Mouse (Mus musculus) kidney, embryonic 14.5 days (tissue): ENCODE data around the gene Dmrtc2. TPM values are rescaled to one million over a fixed set of nuclear protein-coding genes. Genes with fewer than 3 reads are reported as not detected.
A peak's percentile ranks its signal among the peaks of the same experiment; 100 is the strongest.
"Not testable (repeated sequence)": the region's sequence is repeated elsewhere in the genome, so short reads cannot be mapped to it uniquely, and the experiment has no call there.

Experiments
- ATAC-seq: fragments of 200-750 bp; cut with Nextera tagmentation; 2 replicates; pipeline ENCODE4 v1.8.0; 2017; ENCODE audit warnings: moderate number of reproducible peaks, mild to moderate bottlenecking, moderate TSS enrichment, moderate library complexity; ENCODE audit not compliant: low FRiP score, low TSS enrichment
- H3K27ac ChIP-seq: fragments of 300-500 bp; sonication (generic); 2 replicates; pipeline ENCODE4 v1.5.1; 2014; ENCODE audit warnings: low read depth, mild to moderate bottlenecking, low read length, moderate library complexity, mixed read lengths
- H3K27me3 ChIP-seq: fragments of 300-500 bp; sonication (generic); 2 replicates; pipeline ENCODE4 v1.6.1; 2014; ENCODE audit warnings: mild to moderate bottlenecking, low read length; ENCODE audit not compliant: control insufficient read depth, insufficient read depth
- H3K36me3 ChIP-seq: fragments of 300-500 bp; sonication (generic); 2 replicates; pipeline ENCODE4 v1.6.1; 2014; ENCODE audit warnings: low read length, mixed read lengths; ENCODE audit not compliant: control insufficient read depth, insufficient read depth
- H3K4me1 ChIP-seq: fragments of 300-500 bp; sonication (generic); 2 replicates; pipeline ENCODE4 v1.6.1; 2014; ENCODE audit warnings: low read length, mixed read lengths; ENCODE audit not compliant: control insufficient read depth, insufficient read depth
- H3K4me2 ChIP-seq: fragments of 300-500 bp; sonication (generic); replicated peaks from 2 replicates; pipeline ENCODE4 v1.6.1; 2014; ENCODE audit warnings: low read depth, mild to moderate bottlenecking, low read length
- H3K4me3 ChIP-seq: fragments of 300-500 bp; sonication (generic); 2 replicates; pipeline ENCODE4 v1.5.1; 2014; ENCODE audit warnings: mild to moderate bottlenecking, low read length
- H3K9ac ChIP-seq: fragments of 300-500 bp; sonication (generic); 2 replicates; pipeline ENCODE4 v1.6.1; 2014; ENCODE audit warnings: low read depth, mild to moderate bottlenecking, low read length, moderate library complexity
- H3K9me3 ChIP-seq: fragments of 300-500 bp; sonication (generic); 2 replicates; pipeline ENCODE4 v1.6.1; 2016; ENCODE audit warnings: low read length; ENCODE audit not compliant: control insufficient read depth
- WGBS: fragments of 180-500 bp; shearing (Covaris S2); extraction: QIAGEN DNeasy Blood & Tissue Kit; methylation state at CpG from one replicate; pipeline ENCODE4 v1.1.7; 2014; 5-methylcytosine and 5-hydroxymethylcytosine counted together
- polyA plus RNA-seq: library from polyadenylated mRNA; unstranded; fragments of >200 nt; fragmentation: Nextera tagmentation; extraction: Ambion mirVana; gene quantifications from 2 replicates; pipeline ENCODE4 v1.2.1, GENCODE M21; 2014

Dmrtc2 gene
- polyA plus RNA-seq, 1 experiment from 2014 or later, result not detected

DNA sequence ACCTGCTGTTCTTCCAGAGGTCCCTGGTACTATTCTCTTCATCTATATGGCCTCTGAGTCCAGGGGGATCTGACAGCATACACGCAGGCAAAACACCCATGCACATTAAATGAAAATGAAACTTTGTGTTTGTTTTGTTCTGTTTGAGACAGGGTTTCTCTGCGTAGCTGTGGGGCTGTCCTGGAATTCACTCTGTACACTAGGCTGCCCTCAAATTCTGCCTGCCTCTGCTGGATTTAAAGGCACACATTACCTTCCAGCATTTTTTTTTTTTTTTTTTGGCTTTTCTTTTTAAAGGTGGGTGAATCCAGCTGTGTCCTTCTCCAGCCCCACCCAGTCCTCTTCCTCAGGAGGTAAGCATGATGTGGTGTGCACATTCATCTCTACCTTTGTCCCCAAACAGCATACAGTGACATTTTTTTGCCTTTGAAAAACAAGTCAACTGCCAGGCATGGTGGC is 22.3 kb downstream of the Dmrtc2 start:
- H3K4me1 ChIP-seq, result peaks cover 13% of the 10 kb centered on the region
- no peak overlapping the region for H3K27ac ChIP-seq
- 72% methylated on average over 2 of the region's 2 CpGs for WGBS
- H3K27me3 ChIP-seq, result no peaks in the 10 kb centered on the region
- no peak overlapping the region for H3K9ac ChIP-seq
- no peak for ATAC-seq
- peaks cover 42% of the 10 kb centered on the region for H3K36me3 ChIP-seq
- no peak overlapping the region for H3K4me2 ChIP-seq
- no peaks in the 10 kb centered on the region for H3K9me3 ChIP-seq
- no peak overlapping the region for H3K4me3 ChIP-seq

DNA sequence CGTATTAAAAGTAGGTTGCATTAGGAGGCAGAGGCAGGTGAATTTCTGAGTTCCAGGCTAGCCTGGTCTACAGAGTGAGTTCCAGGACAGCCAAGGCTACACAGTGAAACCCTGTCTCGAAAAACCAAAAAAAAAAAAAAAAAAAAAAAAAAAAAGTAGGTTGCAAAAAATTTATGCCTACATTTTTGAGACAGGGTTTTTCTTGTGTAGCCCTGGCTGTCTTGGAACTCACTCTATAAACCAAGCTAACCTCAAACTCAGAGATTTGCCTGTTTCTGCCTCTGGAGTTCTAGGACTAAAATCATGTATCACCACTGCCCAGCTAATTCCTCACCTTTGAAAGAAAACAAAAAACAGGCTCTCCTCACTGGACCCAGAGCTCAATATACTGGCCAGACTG is 25.9 kb downstream of the Dmrtc2 start:
- H3K4me3 ChIP-seq, H3K27me3 ChIP-seq, H3K36me3 ChIP-seq, H3K9ac ChIP-seq, ATAC-seq, H3K4me1 ChIP-seq, H3K27ac ChIP-seq, H3K9me3 ChIP-seq, H3K4me2 ChIP-seq: not testable (repeated sequence)
- WGBS, result 88% methylated on average over 2 of the region's 2 CpGs

DNA sequence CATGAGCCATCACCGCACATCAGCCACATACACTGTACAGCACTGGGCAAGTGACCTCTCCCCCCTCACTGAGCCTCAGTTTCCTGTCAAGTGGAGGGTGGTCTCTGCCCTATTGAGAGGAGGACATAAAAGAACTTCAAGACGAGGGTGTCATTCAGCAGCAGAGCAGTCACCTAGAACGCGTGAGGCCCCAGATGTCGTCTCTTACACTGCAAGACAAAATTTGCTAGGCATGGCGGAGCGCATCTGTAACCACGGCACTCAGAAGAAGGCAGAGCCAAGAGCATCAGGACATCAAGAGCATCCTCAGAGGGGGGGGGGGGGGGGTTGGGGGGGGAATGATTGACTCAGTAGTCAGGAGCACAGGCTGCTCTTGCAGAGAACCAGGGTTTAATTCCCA is 26.4 kb downstream of the Dmrtc2 start:
- no peaks in the 10 kb centered on the region for H3K27me3 ChIP-seq
- no peak overlapping the region for H3K27ac ChIP-seq
- ATAC-seq, result no peak; the same call in 1 of the 2 replicates
- no peaks in the 10 kb centered on the region for H3K4me1 ChIP-seq
- H3K4me3 ChIP-seq, result no peak overlapping the region
- no peak overlapping the region for H3K4me2 ChIP-seq
- WGBS, result 53% methylated on average over 8 of the region's 8 CpGs
- peaks cover 1% of the 10 kb centered on the region; the same call in 1 of the 2 replicates for H3K36me3 ChIP-seq
- no peaks in the 10 kb centered on the region for H3K9me3 ChIP-seq
- no peak overlapping the region for H3K9ac ChIP-seq

DNA sequence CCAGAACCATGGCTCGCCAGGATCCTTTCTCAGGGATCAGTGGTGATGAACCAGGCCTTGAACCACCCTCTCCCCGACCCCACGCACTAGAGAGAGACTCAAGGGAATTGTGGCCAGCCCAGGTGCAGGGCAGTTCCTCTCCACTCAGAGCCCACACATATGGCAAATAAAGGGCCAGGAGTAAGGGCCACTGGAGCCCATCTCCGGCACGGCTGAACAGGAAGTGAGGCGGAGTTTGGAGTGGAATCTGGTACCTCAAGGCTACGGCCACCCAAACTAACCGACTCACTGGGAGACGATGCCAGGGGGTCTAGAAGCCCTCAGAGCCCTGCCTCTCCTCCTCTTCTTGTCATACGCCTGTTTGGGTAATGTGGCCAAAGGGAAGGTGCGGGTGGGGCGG is 27.4 kb downstream of the Dmrtc2 start, which contains the start of gene Cd79a:
Cd79a (plus strand) TSS at position 158 of the 400 bp plus-strand sequence.
- Histone ChIP-seq H3K36me3 (no peaks in the 10 kb centered on the region), H3K27me3 (no peaks in the 10 kb centered on the region), H3K9me3 (no peaks in the 10 kb centered on the region), H3K4me2 (no peak within 1 kb of the TSS), H3K9ac (no peak within 1 kb of the TSS), H3K27ac (no peak within 1 kb of the TSS), H3K4me3 (no peak within 1 kb of the TSS), H3K4me1 (0 out of 2 replicates have a peak, but pooled peaks cover 4% of the 10 kb centered on the region)
- WGBS, result 58% methylated on average over 12 of the region's 12 CpGs
- no peak for ATAC-seq

DNA sequence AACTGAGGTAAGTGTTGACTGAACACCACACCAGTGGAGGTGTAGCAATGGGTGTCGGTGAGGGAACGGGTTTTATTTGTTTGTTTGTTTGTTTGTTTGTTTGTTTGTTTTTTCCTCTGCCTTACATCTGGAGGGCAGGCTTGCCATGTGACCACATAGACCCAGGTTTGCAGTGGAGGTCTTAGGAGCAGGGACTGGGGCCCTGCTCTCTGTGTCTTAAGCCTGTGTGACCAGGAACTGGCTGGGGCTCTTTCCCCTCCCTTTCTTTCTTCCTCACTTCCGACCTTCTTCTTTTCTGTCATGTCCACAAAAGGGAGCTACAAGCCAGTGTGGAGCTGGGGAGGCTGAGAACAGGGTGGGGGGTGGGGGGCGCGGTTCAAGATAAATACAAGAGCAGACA is 28.1 kb downstream of the Dmrtc2 start:
- Histone ChIP-seq H3K4me1 (0 out of 2 replicates have a peak, but pooled peaks cover 7% of the 10 kb centered on the region), H3K27ac (no peak overlapping the region), H3K27me3 (no peaks in the 10 kb centered on the region), H3K9ac (no peak overlapping the region), H3K9me3 (no peaks in the 10 kb centered on the region), H3K4me3 (no peak overlapping the region), H3K4me2 (no peak overlapping the region), H3K36me3 (no peaks in the 10 kb centered on the region)
- no peak for ATAC-seq
- 75% methylated on average over 5 of the region's 5 CpGs for WGBS

DNA sequence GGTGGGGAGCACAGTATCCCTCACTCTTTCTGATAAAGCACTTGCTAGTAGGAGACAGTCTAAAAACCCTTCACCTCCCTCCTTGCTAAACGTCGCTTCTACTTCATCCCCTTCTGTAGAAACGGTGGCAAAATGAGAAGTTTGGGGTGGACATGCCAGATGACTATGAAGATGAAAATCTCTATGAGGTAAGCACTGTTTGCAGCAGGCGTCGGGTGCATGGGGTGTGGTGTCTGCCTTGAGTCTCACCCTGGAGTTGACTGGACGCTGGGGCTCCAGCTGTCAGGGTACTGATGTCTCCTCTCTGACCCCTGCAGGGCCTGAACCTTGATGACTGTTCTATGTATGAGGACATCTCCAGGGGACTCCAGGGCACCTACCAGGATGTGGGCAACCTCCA is 31.3 kb downstream of the Dmrtc2 start:
- H3K9ac ChIP-seq, result no peak overlapping the region
- 74% methylated on average over 6 of the region's 6 CpGs for WGBS
- H3K27ac ChIP-seq, result no peak overlapping the region
- no peaks in the 10 kb centered on the region for H3K9me3 ChIP-seq
- H3K4me2 ChIP-seq, result no peak overlapping the region
- no peaks in the 10 kb centered on the region for H3K36me3 ChIP-seq
- no peaks in the 10 kb centered on the region for H3K27me3 ChIP-seq
- ATAC-seq, result no peak
- H3K4me3 ChIP-seq, result no peak overlapping the region
- H3K4me1 ChIP-seq, result peaks cover 12% of the 10 kb centered on the region; the same call in 1 of the 2 replicates

DNA sequence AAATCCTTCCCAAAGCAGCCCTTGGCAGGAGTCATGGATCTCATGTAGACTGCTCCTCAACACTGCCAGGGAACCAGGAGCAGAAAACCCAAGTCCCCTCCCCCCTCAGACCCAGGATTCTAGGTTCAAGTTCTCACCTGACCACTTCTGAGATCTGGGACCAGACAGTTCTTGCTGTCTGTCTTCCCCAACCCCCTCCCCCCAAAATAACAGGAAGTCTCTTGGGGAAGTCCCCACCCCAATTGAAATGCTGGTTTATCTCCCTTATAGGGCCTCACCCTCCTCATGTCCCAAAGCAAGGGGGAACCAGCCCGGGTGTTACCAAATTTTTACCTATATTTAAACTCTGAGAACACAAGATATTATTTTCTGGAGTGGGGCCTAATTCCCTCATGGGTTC is 32.0 kb downstream of the Dmrtc2 start:
- Histone ChIP-seq H3K4me2 (peak overlapping the region; percentile 55; the same call in 1 of the 2 replicates), H3K27ac (no peak overlapping the region; the same call in 1 of the 2 replicates), H3K36me3 (no peaks in the 10 kb centered on the region), H3K4me3 (no peak overlapping the region), H3K9ac (no peak overlapping the region), H3K27me3 (no peaks in the 10 kb centered on the region), H3K9me3 (no peaks in the 10 kb centered on the region), H3K4me1 (peaks cover 17% of the 10 kb centered on the region)
- 60% methylated on average over 1 of the region's 1 CpGs for WGBS
- ATAC-seq, result no peak

DNA sequence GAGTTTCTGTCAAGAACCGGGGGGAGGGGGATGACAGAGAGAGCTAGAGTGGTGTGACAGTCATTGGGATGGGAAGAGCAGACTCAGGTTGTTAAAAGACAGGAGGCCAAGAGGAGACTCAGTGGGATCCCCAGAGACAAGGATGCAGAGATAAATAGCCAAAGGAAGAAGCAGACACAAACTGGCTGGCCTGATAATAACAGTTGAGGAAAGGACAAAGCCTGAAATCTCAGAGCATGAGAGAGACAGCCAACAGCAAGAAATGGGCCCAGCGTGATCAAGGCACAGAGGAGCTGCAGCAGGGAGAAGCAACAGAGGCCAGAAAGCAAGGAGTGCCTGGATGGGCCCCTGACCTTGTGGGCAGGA is 32.4 kb downstream of the Dmrtc2 start:
- Histone ChIP-seq H3K4me3 (peak overlapping the region; percentile 73), H3K27me3 (no peaks in the 10 kb centered on the region), H3K36me3 (no peaks in the 10 kb centered on the region), H3K4me1 (peaks cover 21% of the 10 kb centered on the region), H3K9ac (peak overlapping the region; percentile 84; the same call in 1 of the 2 replicates), H3K27ac (peak overlapping the region; percentile 88), H3K9me3 (no peaks in the 10 kb centered on the region), H3K4me2 (peak overlapping the region; percentile 55)
- ATAC-seq, result no peak
- WGBS, result 47% methylated on average over 2 of the region's 2 CpGs

DNA sequence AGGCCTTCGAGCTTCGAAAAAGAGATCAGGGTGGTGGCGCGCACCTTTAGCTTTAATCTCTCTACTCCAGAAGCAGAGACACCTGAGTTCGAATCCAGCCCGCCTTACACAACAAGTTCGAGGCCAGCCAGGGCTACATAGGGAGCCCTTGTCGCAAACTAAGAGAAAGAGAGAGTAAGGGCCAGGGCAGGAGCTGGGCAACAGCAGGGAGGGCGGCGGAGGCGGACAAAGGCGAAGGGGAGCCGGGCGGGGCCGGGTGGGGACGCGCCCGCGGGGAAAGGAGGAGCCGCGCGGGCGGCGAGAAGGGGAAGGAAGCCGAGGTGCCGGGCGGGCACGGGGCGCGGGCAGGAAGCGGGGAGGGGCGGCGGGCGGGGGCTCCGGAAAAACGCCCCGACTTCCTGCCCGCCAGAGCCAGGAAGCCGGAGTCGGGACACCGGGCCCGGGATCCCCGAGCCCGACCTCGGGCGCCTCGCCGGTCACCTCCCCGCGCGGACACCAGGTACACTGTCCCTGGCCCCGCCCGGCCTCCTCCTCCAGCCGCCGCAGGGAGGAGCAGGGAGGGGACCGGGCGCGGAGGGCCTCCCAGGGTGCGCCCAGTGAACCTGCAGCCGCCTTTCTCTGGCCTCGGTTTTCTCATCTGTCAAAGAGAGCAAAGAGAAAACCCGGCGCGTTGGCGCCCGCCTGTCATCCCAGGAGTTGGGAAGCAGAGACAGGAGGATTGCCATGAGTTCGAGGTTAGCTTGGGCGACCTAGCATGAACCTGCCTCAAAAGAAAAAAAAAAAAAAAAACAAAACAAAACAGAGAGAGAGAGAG is 33.0 kb downstream of the Dmrtc2 start, which contains the start of gene Arhgef1:
Arhgef1 (plus strand) TSS at position 283 of the 814 bp plus-strand sequence.
- peak within 1 kb of the TSS; percentile 84 for H3K9ac ChIP-seq
- no peak for ATAC-seq
- peaks cover 23% of the 10 kb centered on the region for H3K4me1 ChIP-seq
- H3K36me3 ChIP-seq, result no peaks in the 10 kb centered on the region
- H3K9me3 ChIP-seq, result no peaks in the 10 kb centered on the region
- H3K4me2 ChIP-seq, result peak within 1 kb of the TSS; percentile 55
- peak within 1 kb of the TSS; percentile 88 for H3K27ac ChIP-seq
- H3K4me3 ChIP-seq, result peak within 1 kb of the TSS; percentile 73
- H3K27me3 ChIP-seq, result no peaks in the 10 kb centered on the region
- WGBS, result 9% methylated on average over 31 of the region's 68 CpGs
